Mouse (Mus musculus) right cerebral cortex, adult 2 months (tissue): ENCODE measurements around the gene Sned1.
"Not testable (repeated sequence)": the region's sequence is repeated elsewhere in the genome, so short reads cannot be mapped to it uniquely, and the experiment has no call there.

Experiments
- DNase-seq, 2 experiments: peaks; one replicate each; pipeline ENCODE4 v3.0.0; 2021 to 2022; ENCODE audit warnings: low spot score in 2 of 2

The Sned1 gene

GRCm38 (mm10) chr1:93235576-93236544 is at the start of gene Sned1:
Sned1 (plus strand) TSS chr1:93235841.
- peak; percentile 68 to 72 for DNase-seq

- no peak for DNase-seq
Observed at GRCm38 (mm10) chr1:93190726-93191305, 44.8 kb upstream of the Sned1 start.

GRCm38 (mm10) chr1:93194961-93195360 is 40.7 kb upstream of the Sned1 start:
- DNase-seq, result no peak

- not testable (repeated sequence) for DNase-seq
Observed at GRCm38 (mm10) chr1:93197454-93197853, 38.2 kb upstream of the Sned1 start.

GRCm38 (mm10) chr1:93197916-93198315 is 37.7 kb upstream of the Sned1 start:
- DNase-seq, result no peak

GRCm38 (mm10) chr1:93206277-93206970 is 29.2 kb upstream of the Sned1 start:
- DNase-seq, result no peak

GRCm38 (mm10) chr1:93207536-93208064 is 28.0 kb upstream of the Sned1 start:
- peak; percentile 20 to 21 for DNase-seq

GRCm38 (mm10) chr1:93210213-93210641 is 25.4 kb upstream of the Sned1 start:
- peak in 1 of 2 experiments; percentile 19 for DNase-seq

- no peak for DNase-seq
Observed at GRCm38 (mm10) chr1:93211019-93211418, 24.6 kb upstream of the Sned1 start.

- no peak for DNase-seq
Observed at GRCm38 (mm10) chr1:93211549-93212220, 24.0 kb upstream of the Sned1 start.

GRCm38 (mm10) chr1:93212441-93212840 is 23.2 kb upstream of the Sned1 start:
- no peak for DNase-seq

GRCm38 (mm10) chr1:93214612-93215011 is 21.0 kb upstream of the Sned1 start:
- DNase-seq, result no peak

GRCm38 (mm10) chr1:93216839-93217497 is 18.7 kb upstream of the Sned1 start:
- DNase-seq, result peak in 1 of 2 experiments; percentile 13

GRCm38 (mm10) chr1:93217530-93217929 is 18.1 kb upstream of the Sned1 start:
- DNase-seq, result no peak

- no peak for DNase-seq
Observed at GRCm38 (mm10) chr1:93220776-93221175, 14.9 kb upstream of the Sned1 start.

GRCm38 (mm10) chr1:93223972-93224371 is 11.7 kb upstream of the Sned1 start:
- DNase-seq, result no peak

- DNase-seq, result no peak
Observed at GRCm38 (mm10) chr1:93225226-93225625, 10.4 kb upstream of the Sned1 start.

- no peak for DNase-seq
Observed at GRCm38 (mm10) chr1:93225731-93226520, 9.7 kb upstream of the Sned1 start.

GRCm38 (mm10) chr1:93227303-93227975 is 8.2 kb upstream of the Sned1 start:
- no peak for DNase-seq
